25 mouse cellular contexts compared by ENCODE assay signal in genomic region chrX:17725780-17726220, GRCm38 (mm10).
A peak's percentile ranks its signal among the peaks of the same experiment; 100 is the strongest.
DNase-seq lines count a peak whose midpoint lies in the region; ATAC-seq and TF ChIP-seq lines count a peak whose summit lies in the region.
"Had no signal": no experiment of that assay in that cellular context is flagged by ENCODE, and none has a peak within 500 bp of the region (broad histone marks: within the 10 kb centered on the region; RNA-seq: fewer than 3 reads in every experiment).

No protein-coding gene starts in this region.

- H3K36me3 ChIP-seq in hindbrain, embryonic 10.5 days = no peaks in the 10 kb centered on the region
- H3K36me3 ChIP-seq in hindbrain, embryonic 13.5 days = no peaks in the 10 kb centered on the region
- no peaks in the 10 kb centered on the region for H3K36me3 ChIP-seq in midbrain, embryonic 11.5 days (ENCODE audit: control insufficient read depth, insufficient read depth, low read length)
- no peaks in the 10 kb centered on the region for H3K36me3 ChIP-seq in midbrain, embryonic 13.5 days
- H3K36me3 ChIP-seq in embryonic facial prominence, embryonic 14.5 days (ENCODE audit: control insufficient read depth, insufficient read depth, low read length) = no peaks in the 10 kb centered on the region
- H3K36me3 ChIP-seq in liver, postnatal 0 days (replicated peaks; ENCODE audit: insufficient read depth, low read length) = no peaks in the 10 kb centered on the region
- H3K36me3 ChIP-seq: embryonic facial prominence, embryonic 13.5 days; G1E; heart, embryonic 15.5 days; limb, embryonic 10.5 days; limb, embryonic 15.5 days; liver, embryonic 13.5 days; midbrain, embryonic 12.5 days had no signal

- H3K27me3 ChIP-seq in hindbrain, embryonic 10.5 days (ENCODE audit: insufficient read depth, poor library complexity, severe bottlenecking) = no peaks in the 10 kb centered on the region
- no peaks in the 10 kb centered on the region for H3K27me3 ChIP-seq in hindbrain, embryonic 13.5 days
- H3K27me3 ChIP-seq in midbrain, embryonic 11.5 days (ENCODE audit: control insufficient read depth, insufficient read depth, low read length) = no peaks in the 10 kb centered on the region
- no peaks in the 10 kb centered on the region for H3K27me3 ChIP-seq in midbrain, embryonic 13.5 days
- H3K27me3 ChIP-seq in embryonic facial prominence, embryonic 14.5 days (replicated peaks; ENCODE audit: control insufficient read depth, insufficient read depth, low read length) = no peaks in the 10 kb centered on the region
- H3K27me3 ChIP-seq in liver, postnatal 0 days (ENCODE audit: insufficient read depth, low read length) = no peaks in the 10 kb centered on the region
- H3K27me3 ChIP-seq: CH12.LX; embryonic facial prominence, embryonic 13.5 days; heart, embryonic 15.5 days; limb, embryonic 15.5 days; liver, embryonic 13.5 days; midbrain, embryonic 12.5 days had no signal

- H3K4me3 ChIP-seq in hindbrain, embryonic 10.5 days = no peak overlapping the region
- no peak overlapping the region for H3K4me3 ChIP-seq in hindbrain, embryonic 13.5 days
- no peak overlapping the region for H3K4me3 ChIP-seq in midbrain, embryonic 11.5 days (ENCODE audit: low read depth, low read length)
- no peak overlapping the region for H3K4me3 ChIP-seq in midbrain, embryonic 13.5 days (replicated peaks)
- no peak overlapping the region for H3K4me3 ChIP-seq in embryonic facial prominence, embryonic 14.5 days (ENCODE audit: low read depth, low read length)
- no peak overlapping the region for H3K4me3 ChIP-seq in liver, postnatal 0 days (ENCODE audit: low read depth, low read length)
- H3K4me3 ChIP-seq: embryonic facial prominence, embryonic 13.5 days; heart, embryonic 15.5 days; limb, embryonic 10.5 days; limb, embryonic 15.5 days; liver, embryonic 13.5 days; midbrain, embryonic 12.5 days; myocyte had no signal

- TF ChIP-seq CTCF in liver, postnatal 0 days (IDR thresholded peaks at IDR 0.05; ENCODE audit: low read depth) = no peak

- no peak for TF ChIP-seq EP300 in liver, postnatal 0 days (IDR thresholded peaks at IDR 0.05; ENCODE audit: low read depth)

- peak; percentile 1 for DNase-seq in cerebellum, adult 11-12 months
- DNase-seq in cerebellum, postnatal 14 days = no peak
- no peak for DNase-seq in hindbrain, embryonic 10.5 days (ENCODE audit: low spot score)
- peak; percentile 84 for DNase-seq in midbrain, embryonic 11.5 days (ENCODE audit: low spot score, missing footprints)
- DNase-seq in embryonic facial prominence, embryonic 14.5 days (ENCODE audit: low spot score) = peak; percentile 2
- no peak for DNase-seq in liver, postnatal 0 days
- DNase-seq: adrenal gland, postnatal 10 days; kidney, adult 9 months; kidney, postnatal 10 days; liver, embryonic 13.5 days; lung, adult 2 months; right cerebral cortex, adult 18-20 months; spleen, adult 18-20 months; thymus, postnatal 14 days had no signal

- whole genome bisulfite sequencing in hindbrain, embryonic 10.5 days = 69% methylated on average over 5 of the region's 5 CpGs
- 57% methylated on average over 5 of the region's 5 CpGs for WGBS in hindbrain, embryonic 13.5 days
- WGBS in midbrain, embryonic 11.5 days = 60% methylated on average over 5 of the region's 5 CpGs
- 48% methylated on average over 5 of the region's 5 CpGs for WGBS in midbrain, embryonic 13.5 days
- WGBS in embryonic facial prominence, embryonic 14.5 days = 78% methylated on average over 5 of the region's 5 CpGs
- WGBS in liver, postnatal 0 days (ENCODE audit: insufficient replicate concordance) = 54% methylated on average over 5 of the region's 5 CpGs

- ATAC-seq in hindbrain, embryonic 13.5 days (ENCODE audit: low FRiP score) = no peak
- 0 out of 2 replicates have a peak, but pooled peaks have one; percentile 57 for ATAC-seq in midbrain, embryonic 11.5 days (ENCODE audit: low FRiP score)
- no peak; the same call in 1 of the 2 replicates for ATAC-seq in midbrain, embryonic 13.5 days
- peak; percentile 33; the same call in 1 of the 2 replicates for ATAC-seq in embryonic facial prominence, embryonic 14.5 days (ENCODE audit: low read depth)
- no peak for ATAC-seq in liver, postnatal 0 days
- ATAC-seq: intestine, postnatal 0 days had no signal

- H3K9me3 ChIP-seq in hindbrain, embryonic 10.5 days = no peaks in the 10 kb centered on the region
- no peaks in the 10 kb centered on the region for H3K9me3 ChIP-seq in hindbrain, embryonic 13.5 days
- H3K9me3 ChIP-seq in midbrain, embryonic 11.5 days (ENCODE audit: control insufficient read depth, low read length) = no peaks in the 10 kb centered on the region
- no peaks in the 10 kb centered on the region for H3K9me3 ChIP-seq in midbrain, embryonic 13.5 days
- no peaks in the 10 kb centered on the region for H3K9me3 ChIP-seq in embryonic facial prominence, embryonic 14.5 days (ENCODE audit: control insufficient read depth, low read length)
- no peaks in the 10 kb centered on the region for H3K9me3 ChIP-seq in liver, postnatal 0 days (ENCODE audit: low read length)
- H3K9me3 ChIP-seq: embryonic facial prominence, embryonic 13.5 days; G1E; heart, embryonic 15.5 days; limb, embryonic 10.5 days; limb, embryonic 15.5 days; liver, embryonic 13.5 days; midbrain, embryonic 12.5 days had no signal

- H3K9ac ChIP-seq in hindbrain, embryonic 13.5 days = no peak overlapping the region
- no peak overlapping the region for H3K9ac ChIP-seq in midbrain, embryonic 11.5 days (ENCODE audit: low read length)
- no peak overlapping the region for H3K9ac ChIP-seq in midbrain, embryonic 13.5 days (replicated peaks)
- H3K9ac ChIP-seq in embryonic facial prominence, embryonic 14.5 days (ENCODE audit: low read depth, low read length) = no peak overlapping the region
- H3K9ac ChIP-seq in liver, postnatal 0 days (replicated peaks) = no peak overlapping the region
- H3K9ac ChIP-seq: embryonic facial prominence, embryonic 13.5 days; heart, embryonic 15.5 days; limb, embryonic 15.5 days; liver, embryonic 13.5 days; midbrain, embryonic 12.5 days had no signal

- H3K4me2 ChIP-seq in hindbrain, embryonic 13.5 days = no peak overlapping the region
- no peak overlapping the region for H3K4me2 ChIP-seq in midbrain, embryonic 11.5 days
- no peak overlapping the region for H3K4me2 ChIP-seq in midbrain, embryonic 13.5 days (replicated peaks)
- no peak overlapping the region for H3K4me2 ChIP-seq in embryonic facial prominence, embryonic 14.5 days (ENCODE audit: low read depth, low read length)
- no peak overlapping the region for H3K4me2 ChIP-seq in liver, postnatal 0 days (ENCODE audit: low read depth, low read length)
- H3K4me2 ChIP-seq: embryonic facial prominence, embryonic 13.5 days; heart, embryonic 15.5 days; limb, embryonic 15.5 days; liver, embryonic 13.5 days; midbrain, embryonic 12.5 days had no signal

- H3K4me1 ChIP-seq in hindbrain, embryonic 10.5 days (replicated peaks) = peaks cover 11% of the 10 kb centered on the region
- H3K4me1 ChIP-seq in hindbrain, embryonic 13.5 days (replicated peaks) = no peaks in the 10 kb centered on the region
- no peaks in the 10 kb centered on the region for H3K4me1 ChIP-seq in midbrain, embryonic 11.5 days (ENCODE audit: control insufficient read depth, insufficient read depth, low read length)
- H3K4me1 ChIP-seq in midbrain, embryonic 13.5 days (replicated peaks) = 0 out of 2 replicates have a peak, but pooled peaks cover 6% of the 10 kb centered on the region
- H3K4me1 ChIP-seq in embryonic facial prominence, embryonic 14.5 days (ENCODE audit: control insufficient read depth, insufficient read depth, low read length) = no peaks in the 10 kb centered on the region
- no peaks in the 10 kb centered on the region for H3K4me1 ChIP-seq in liver, postnatal 0 days (ENCODE audit: insufficient read depth)
- H3K4me1 ChIP-seq: embryonic facial prominence, embryonic 13.5 days; heart, embryonic 15.5 days; limb, embryonic 10.5 days; limb, embryonic 15.5 days; liver, embryonic 13.5 days had no signal

- H3K27ac ChIP-seq in hindbrain, embryonic 10.5 days = peak overlapping the region; percentile 73
- no peak overlapping the region for H3K27ac ChIP-seq in hindbrain, embryonic 13.5 days
- H3K27ac ChIP-seq in midbrain, embryonic 11.5 days (ENCODE audit: low read depth, low read length) = no peak overlapping the region
- H3K27ac ChIP-seq in midbrain, embryonic 13.5 days = no peak overlapping the region
- no peak overlapping the region for H3K27ac ChIP-seq in embryonic facial prominence, embryonic 14.5 days (replicated peaks; ENCODE audit: low read depth, low read length)
- H3K27ac ChIP-seq in liver, postnatal 0 days (ENCODE audit: low read depth) = no peak overlapping the region
- H3K27ac ChIP-seq: embryonic facial prominence, embryonic 13.5 days; heart, embryonic 15.5 days; limb, embryonic 10.5 days; limb, embryonic 15.5 days; liver, embryonic 13.5 days; midbrain, embryonic 12.5 days had no signal

Comparison
In these comparisons a context has a peak if more than half of its experiments do, and no peak if none do; other contexts are left out.
1. DNase-seq: peak in cerebellum, adult 11-12 months (single experiment), midbrain, embryonic 11.5 days (single experiment) and embryonic facial prominence, embryonic 14.5 days (single experiment); none in cerebellum, postnatal 14 days (0 of 2), hindbrain, embryonic 10.5 days (single experiment) and liver, postnatal 0 days (single experiment).
2. ATAC-seq: peak in midbrain, embryonic 11.5 days (single experiment) and embryonic facial prominence, embryonic 14.5 days (single experiment); none in hindbrain, embryonic 13.5 days (single experiment), midbrain, embryonic 13.5 days (single experiment) and liver, postnatal 0 days (single experiment).